Mouse (Mus musculus): ENCODE measurements at regions not wholly inside any gene's neighbourhood (a gene's known extent, or its start where the extent isn't known, plus 50 kb on each side); places are given as distances from the start of the nearest gene placed in this dataset.

- no peak overlapping the region for H3K27ac ChIP-seq
- no peaks in the 10 kb centered on the region for H3K4me1 ChIP-seq (ENCODE audit: control insufficient read depth, insufficient read depth, low read length)
- H3K9ac ChIP-seq (ENCODE audit: low read depth, low read length) = no peak overlapping the region
- intact Hi-C loops (cut with DNase I) = no loop called here
- H3K79me2 ChIP-seq (replicated peaks; ENCODE audit: control insufficient read depth, insufficient read depth, low read length) = no peaks in the 10 kb centered on the region
- no peaks in the 10 kb centered on the region for H3K27me3 ChIP-seq (ENCODE audit: control insufficient read depth, insufficient read depth, low read length)
- DNase-seq = no peak
- no peak for TF ChIP-seq CTCF (IDR thresholded peaks at IDR 0.05)
- no peak for TF ChIP-seq POLR2A (IDR thresholded peaks at IDR 0.05; ENCODE audit: insufficient read depth, low read depth, low read length)
- no peak for TF ChIP-seq EP300 (IDR thresholded peaks at IDR 0.05; ENCODE audit: insufficient read depth, low read depth, low read length)
- 73% methylated on average over 8 of the region's 8 CpGs for WGBS
- no peak overlapping the region for H3K4me3 ChIP-seq
- no peaks in the 10 kb centered on the region for H3K36me3 ChIP-seq (ENCODE audit: control insufficient read depth, insufficient read depth, low read length)
Measured at GRCm38 (mm10) chr16:64391440-64392197, 210.6 kb downstream of the Csnka2ip start.

DNA sequence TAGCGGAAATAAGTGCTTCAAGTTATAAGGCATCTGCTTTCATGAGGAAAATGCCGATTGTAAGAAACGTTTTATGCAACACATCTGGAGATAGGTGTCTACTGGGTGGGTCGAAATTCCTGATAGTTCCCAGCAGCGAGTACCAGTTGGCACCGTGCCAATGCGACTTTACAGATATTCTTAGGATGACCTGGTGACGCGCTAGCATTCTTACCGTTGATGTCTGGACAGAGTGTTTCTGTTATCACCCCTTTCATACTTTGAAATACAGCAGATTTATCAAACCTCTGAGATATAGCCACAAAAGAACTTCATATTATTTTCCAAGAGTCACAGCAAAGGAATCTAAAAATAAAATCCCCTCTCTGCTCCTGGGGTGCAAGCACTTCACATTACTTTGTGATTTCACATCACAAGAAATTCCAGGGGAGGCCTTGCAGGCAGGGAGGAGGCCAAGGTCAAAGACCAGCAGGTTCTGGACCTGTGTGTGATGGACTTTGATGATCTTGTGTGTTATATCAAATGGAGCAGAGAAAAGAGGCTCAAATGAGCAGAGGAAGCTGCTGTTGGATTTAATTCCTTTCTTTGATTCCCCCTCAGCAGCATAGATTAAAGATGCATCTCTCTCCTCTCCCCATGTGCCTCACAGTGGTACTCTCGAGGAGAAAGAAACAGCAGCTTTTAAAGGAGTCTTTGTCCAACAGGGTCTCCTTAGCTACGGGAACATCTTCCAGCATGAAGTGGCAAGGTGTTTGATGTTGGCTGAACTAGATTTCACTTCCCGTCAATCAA is 233.4 kb downstream of the Csnka2ip start:
- Histone ChIP-seq H3K4me3 (no peak overlapping the region), H3K79me2 (replicated peaks; ENCODE audit: control insufficient read depth, insufficient read depth, low read length) (no peaks in the 10 kb centered on the region), H3K9ac (ENCODE audit: low read depth, low read length) (no peak overlapping the region), H3K4me1 (ENCODE audit: control insufficient read depth, insufficient read depth, low read length) (no peaks in the 10 kb centered on the region), H3K27me3 (ENCODE audit: control insufficient read depth, insufficient read depth, low read length) (no peaks in the 10 kb centered on the region), H3K36me3 (ENCODE audit: control insufficient read depth, insufficient read depth, low read length) (no peaks in the 10 kb centered on the region), H3K27ac (no peak overlapping the region)
- WGBS = 38% methylated on average over 13 of the region's 13 CpGs
- no peak for DNase-seq
- intact Hi-C loops (cut with DNase I) = no loop called here
- TF ChIP-seq EP300 (IDR thresholded peaks at IDR 0.05; ENCODE audit: insufficient read depth, low read depth, low read length) = no peak
- no peak for TF ChIP-seq CTCF (IDR thresholded peaks at IDR 0.05)
- no peak for TF ChIP-seq POLR2A (IDR thresholded peaks at IDR 0.05; ENCODE audit: insufficient read depth, low read depth, low read length)

GRCm38 (mm10) chr16:64347940-64348339 is 254.3 kb downstream of the Csnka2ip start:
- Histone ChIP-seq H3K4me1 (ENCODE audit: control insufficient read depth, insufficient read depth, low read length) (no peaks in the 10 kb centered on the region), H3K27ac (no peak overlapping the region), H3K9ac (ENCODE audit: low read depth, low read length) (no peak overlapping the region), H3K27me3 (ENCODE audit: control insufficient read depth, insufficient read depth, low read length) (no peaks in the 10 kb centered on the region), H3K36me3 (ENCODE audit: control insufficient read depth, insufficient read depth, low read length) (no peaks in the 10 kb centered on the region), H3K4me3 (no peak overlapping the region), H3K79me2 (replicated peaks; ENCODE audit: control insufficient read depth, insufficient read depth, low read length) (no peaks in the 10 kb centered on the region)
- no peak for DNase-seq
- intact Hi-C loops (cut with DNase I) = no loop called here
- 64% methylated on average over 10 of the region's 10 CpGs for WGBS
- TF ChIP-seq EP300 (IDR thresholded peaks at IDR 0.05; ENCODE audit: insufficient read depth, low read depth, low read length) = no peak
- TF ChIP-seq CTCF (IDR thresholded peaks at IDR 0.05) = no peak
- no peak for TF ChIP-seq POLR2A (IDR thresholded peaks at IDR 0.05; ENCODE audit: insufficient read depth, low read depth, low read length)

DNA sequence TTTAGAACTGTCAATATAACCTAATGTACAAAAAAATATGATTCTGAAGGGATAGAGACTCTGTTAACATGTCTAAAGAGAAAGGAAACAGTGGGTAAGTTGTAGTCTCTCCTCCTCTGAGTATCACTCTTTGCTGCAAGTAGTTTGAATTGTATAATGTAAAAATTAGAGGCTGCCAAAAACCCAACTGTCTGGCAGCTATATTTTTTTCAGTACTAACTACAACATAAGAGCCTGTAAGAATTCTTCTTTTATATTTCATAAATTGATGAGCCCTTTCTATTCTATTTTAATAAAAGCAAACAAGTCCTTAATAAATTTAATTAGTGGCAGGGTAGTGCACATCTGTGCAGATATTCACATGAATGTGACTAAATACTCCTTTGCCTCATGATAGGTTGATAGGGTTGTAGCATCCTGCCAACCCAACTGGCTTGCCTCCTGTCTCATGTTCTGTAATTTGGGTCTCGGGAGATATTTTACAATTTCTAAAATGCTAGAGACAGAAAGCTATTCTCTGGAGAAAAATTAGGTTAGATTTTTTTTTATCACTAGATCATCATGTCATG is 269.2 kb downstream of the Csnka2ip start:
- no peaks in the 10 kb centered on the region for H3K36me3 ChIP-seq (ENCODE audit: control insufficient read depth, insufficient read depth, low read length)
- TF ChIP-seq POLR2A (IDR thresholded peaks at IDR 0.05; ENCODE audit: insufficient read depth, low read depth, low read length) (no peak), CTCF (IDR thresholded peaks at IDR 0.05) (no peak), EP300 (IDR thresholded peaks at IDR 0.05; ENCODE audit: insufficient read depth, low read depth, low read length) (no peak)
- H3K27me3 ChIP-seq (ENCODE audit: control insufficient read depth, insufficient read depth, low read length) = no peaks in the 10 kb centered on the region
- DNase-seq = no peak
- no peak overlapping the region for H3K27ac ChIP-seq
- WGBS = 93% methylated on average over 1 of the region's 1 CpGs
- no peak overlapping the region for H3K9ac ChIP-seq (ENCODE audit: low read depth, low read length)
- no peaks in the 10 kb centered on the region for H3K4me1 ChIP-seq (ENCODE audit: control insufficient read depth, insufficient read depth, low read length)
- no peaks in the 10 kb centered on the region for H3K79me2 ChIP-seq (replicated peaks; ENCODE audit: control insufficient read depth, insufficient read depth, low read length)
- intact Hi-C loops (cut with DNase I) = no loop called here
- no peak overlapping the region for H3K4me3 ChIP-seq

DNA sequence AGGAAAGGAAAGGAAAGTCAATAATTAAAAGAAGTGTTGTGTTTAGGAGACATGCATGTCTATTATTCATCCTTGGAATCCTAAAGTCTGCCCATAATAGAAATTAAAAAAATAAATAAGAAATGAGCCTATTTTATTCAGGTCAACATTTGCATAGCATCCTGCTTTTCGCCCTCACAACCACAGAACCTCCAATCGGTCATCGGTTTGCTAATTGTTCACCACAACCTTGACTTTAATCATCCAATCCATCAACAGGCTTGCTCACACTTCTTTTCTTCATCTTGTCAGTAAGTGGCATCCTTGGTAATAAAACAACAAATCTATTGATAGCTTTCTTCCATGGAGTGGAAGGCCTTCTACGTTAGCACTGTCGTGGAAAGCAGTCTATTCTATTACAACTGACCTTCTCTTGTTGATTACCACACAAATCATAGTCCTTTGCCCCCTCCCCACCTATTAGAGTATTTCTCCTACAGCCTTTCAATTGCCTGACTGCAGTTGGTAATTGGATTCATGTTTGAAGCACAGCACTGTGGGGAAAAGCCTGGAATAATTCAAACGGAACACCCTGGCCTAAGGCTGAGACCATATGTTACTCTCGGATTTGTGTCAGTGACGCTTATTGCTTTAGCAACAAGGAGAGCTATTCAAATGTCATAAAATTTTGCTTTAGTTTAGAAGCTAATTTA is 269.9 kb downstream of the Csnka2ip start:
- no peak for DNase-seq
- H3K36me3 ChIP-seq (ENCODE audit: control insufficient read depth, insufficient read depth, low read length) = no peaks in the 10 kb centered on the region
- H3K27ac ChIP-seq = no peak overlapping the region
- WGBS = 90% methylated on average over 8 of the region's 8 CpGs
- no peak for TF ChIP-seq EP300 (IDR thresholded peaks at IDR 0.05; ENCODE audit: insufficient read depth, low read depth, low read length)
- no peak for TF ChIP-seq POLR2A (IDR thresholded peaks at IDR 0.05; ENCODE audit: insufficient read depth, low read depth, low read length)
- no peak for TF ChIP-seq CTCF (IDR thresholded peaks at IDR 0.05)
- H3K4me3 ChIP-seq = no peak overlapping the region
- no peaks in the 10 kb centered on the region for H3K27me3 ChIP-seq (ENCODE audit: control insufficient read depth, insufficient read depth, low read length)
- H3K4me1 ChIP-seq (ENCODE audit: control insufficient read depth, insufficient read depth, low read length) = no peaks in the 10 kb centered on the region
- H3K79me2 ChIP-seq (replicated peaks; ENCODE audit: control insufficient read depth, insufficient read depth, low read length) = no peaks in the 10 kb centered on the region
- no peak overlapping the region for H3K9ac ChIP-seq (ENCODE audit: low read depth, low read length)
- intact Hi-C loops (cut with DNase I) = no loop called here

All from heart, adult 2 months (tissue).